Mouse (Mus musculus) CD4-positive, CD25-positive, alpha-beta regulatory T cell, adult 4 months (primary cell): Measurements from ENCODE around the gene Ikbke. TPM values are rescaled to one million over a fixed set of nuclear protein-coding genes. Genes with fewer than 3 reads are reported as not detected.
A peak's percentile ranks its signal among the peaks of the same experiment; 100 is the strongest.

ENCODE experiments used
- ATAC-seq: one replicate; pipeline ENCODE4 v1.8.0; 2017
- polyA plus RNA-seq, 2 experiments: library from polyadenylated mRNA; unstranded; fragments of 100-300 nt; shearing (Covaris generic); gene quantifications; one replicate each; pipeline ENCODE4 v1.2.1; 2017

Gene Ikbke
- polyA plus RNA-seq, 2 experiments from 2014 or later: 108 to 204 TPM

DNA sequence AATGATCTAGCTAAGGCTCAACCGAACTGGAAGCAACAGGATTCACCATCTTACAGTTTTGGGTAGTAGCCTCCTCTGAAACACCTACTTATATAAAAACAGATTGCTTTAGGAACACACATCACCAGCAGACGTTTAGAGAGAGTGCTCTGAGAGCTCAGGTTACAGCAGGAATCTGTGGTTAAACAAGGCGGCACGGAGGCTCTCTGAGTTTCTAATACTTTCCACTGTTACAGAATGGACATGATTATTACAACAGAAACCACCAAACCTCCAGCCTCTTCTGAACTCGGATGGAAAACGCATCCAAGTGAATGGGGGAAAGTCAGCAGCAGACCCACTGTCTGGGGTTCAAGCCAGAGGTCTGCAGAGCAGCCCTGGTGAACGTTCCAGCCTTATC, 43.3 kb downstream of the Ikbke start:
- no peak for ATAC-seq

DNA sequence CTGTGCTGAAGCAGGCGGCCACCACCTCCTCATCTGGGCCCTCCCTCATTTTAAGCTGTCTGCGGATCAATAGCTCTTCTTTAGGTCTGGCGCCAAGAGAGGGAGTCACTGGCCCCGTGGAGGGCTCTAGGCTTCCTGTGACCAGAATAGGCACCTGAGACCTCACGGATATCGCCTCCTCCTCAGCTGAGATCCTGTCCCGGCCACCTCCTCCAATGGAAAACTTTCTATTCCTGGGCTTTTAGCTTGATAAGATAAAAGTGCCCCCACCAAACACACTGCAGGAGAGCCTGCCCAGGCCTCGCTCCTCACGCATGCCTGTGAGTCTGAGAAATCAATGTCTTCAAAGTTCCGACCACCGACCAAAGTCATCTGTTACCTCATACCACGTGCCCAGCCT, 45.9 kb downstream of the Ikbke start:
- ATAC-seq: no peak

GRCm38 (mm10) chr1:131228659-131229058, 50.7 kb downstream of the Ikbke start:
- ATAC-seq: no peak

DNA sequence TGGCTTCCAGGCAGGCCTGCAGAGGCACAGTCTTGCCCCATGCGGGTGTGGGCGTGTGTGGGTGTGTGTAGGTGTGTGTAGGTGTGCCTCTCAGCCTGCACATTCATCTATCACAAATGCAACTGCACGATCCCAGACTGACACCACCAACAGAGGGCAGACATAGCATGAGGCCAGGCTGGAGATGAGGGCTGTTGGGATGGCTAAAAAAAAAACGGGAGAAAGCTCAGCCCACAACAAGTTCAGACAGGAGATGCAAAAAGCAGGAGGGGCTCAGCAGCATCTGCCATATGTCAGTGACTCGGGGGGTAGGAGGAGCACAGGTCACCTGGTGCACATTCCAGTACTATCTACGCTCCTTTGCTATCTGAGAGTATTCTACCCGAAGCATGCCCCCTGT, 51.2 kb downstream of the Ikbke start:
- no peak for ATAC-seq

DNA sequence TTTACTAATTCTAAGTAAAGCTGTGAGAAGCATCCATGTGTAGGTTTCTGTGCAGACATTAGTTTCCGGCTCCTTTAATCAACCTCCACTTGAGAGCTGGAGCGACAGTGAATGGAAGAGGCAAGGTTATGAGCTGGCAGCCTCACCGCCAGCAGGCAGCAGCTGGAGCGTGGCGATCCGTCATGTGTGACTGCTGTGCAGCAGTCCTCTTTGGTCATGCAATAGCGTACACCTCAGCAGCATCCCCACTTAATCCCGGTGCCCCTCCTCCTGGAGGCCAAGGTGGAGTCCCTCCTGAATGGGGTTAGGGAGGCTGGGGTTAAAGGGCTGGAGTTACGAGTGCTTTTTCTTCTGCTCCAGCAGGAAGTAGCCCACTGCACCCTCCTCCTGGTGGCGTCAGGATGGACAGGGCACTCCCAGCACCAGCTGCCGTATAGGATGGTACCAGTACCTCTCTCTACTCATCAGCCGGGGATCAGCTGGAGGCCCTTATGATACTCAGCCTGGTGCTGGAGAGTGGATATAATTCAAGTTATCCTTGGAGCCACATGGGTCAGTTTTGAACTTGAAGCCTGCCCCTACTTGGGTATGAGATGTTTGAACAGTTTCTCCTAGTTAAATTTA, 54.4 kb downstream of the Ikbke start:
- no peak for ATAC-seq

GRCm38 (mm10) chr1:131223345-131223744, 56.1 kb downstream of the Ikbke start:
- ATAC-seq: no peak

DNA sequence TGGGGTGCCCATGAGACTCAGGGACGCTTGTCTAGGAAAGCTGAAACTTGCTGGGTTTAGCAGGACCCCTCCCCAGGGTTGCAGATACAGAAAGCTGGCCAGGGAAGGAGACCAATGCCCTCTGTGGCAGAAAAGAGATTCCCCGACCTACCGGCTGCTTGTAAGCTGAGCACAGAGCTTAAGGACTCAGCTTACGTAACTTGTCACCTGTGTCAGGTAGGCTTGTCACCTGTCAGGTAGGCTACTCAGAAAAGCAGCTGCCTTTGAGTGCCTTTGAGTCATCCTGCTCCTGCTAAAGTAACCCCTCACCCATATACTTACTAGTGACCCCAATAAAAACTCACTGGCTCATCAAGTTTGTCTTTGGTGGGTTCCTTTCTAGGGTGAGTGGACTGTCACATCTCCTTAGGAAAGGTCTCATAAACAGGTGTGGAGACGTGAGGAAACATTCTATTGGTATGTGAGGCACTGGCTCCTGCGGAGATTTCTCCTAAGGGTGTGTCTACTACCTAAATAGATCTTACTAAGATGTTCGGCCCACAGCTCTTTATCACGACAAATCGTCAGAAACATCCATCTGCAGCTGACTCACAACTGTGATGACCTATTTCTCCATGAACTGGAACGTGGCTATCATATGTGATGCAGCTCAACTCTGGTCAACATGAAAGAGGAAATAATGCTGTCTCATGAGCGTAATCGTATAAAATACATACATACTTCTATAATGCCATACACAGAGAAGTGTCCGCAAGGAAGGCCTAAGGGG, 57.4 kb downstream of the Ikbke start:
- no peak for ATAC-seq

DNA sequence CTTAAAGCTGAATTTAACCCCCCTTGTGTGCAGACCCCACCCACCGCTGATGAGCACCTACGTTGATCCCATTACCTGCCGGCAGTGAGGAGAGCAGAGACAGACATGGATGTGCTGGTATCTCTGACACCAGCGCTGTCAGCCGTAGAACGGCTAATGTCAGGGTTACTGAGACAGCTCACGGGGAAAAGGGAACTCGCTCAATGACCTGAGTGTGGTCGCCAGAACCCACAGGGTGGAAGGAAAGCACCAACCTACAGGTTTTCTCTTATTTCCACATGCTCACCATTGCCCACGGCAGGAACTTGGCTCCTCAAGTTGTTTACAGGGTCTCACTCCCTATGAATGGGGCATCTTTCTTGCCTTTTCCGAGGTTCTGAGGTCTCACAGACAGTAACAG, 60.5 kb downstream of the Ikbke start:
- ATAC-seq: no peak

DNA sequence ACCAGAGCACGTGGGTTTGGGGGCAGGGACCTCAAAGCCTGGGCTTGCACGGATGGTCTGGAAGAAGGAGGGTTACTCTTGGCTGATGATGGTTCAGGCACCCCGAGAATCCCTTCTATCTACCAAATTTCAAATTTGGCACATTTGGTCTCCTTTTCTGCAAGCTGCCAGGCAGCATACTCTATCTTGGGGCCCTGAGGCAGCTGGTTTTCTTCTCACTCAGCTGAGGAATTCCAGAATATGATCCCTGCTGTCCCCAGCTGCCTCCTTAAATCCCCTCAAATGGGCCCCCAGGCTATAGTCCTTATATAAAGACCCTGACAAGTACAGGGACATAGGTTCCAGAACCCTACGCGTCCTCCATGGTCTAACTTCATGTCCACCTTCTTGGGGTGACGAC, 66.0 kb downstream of the Ikbke start:
- ATAC-seq: no peak

DNA sequence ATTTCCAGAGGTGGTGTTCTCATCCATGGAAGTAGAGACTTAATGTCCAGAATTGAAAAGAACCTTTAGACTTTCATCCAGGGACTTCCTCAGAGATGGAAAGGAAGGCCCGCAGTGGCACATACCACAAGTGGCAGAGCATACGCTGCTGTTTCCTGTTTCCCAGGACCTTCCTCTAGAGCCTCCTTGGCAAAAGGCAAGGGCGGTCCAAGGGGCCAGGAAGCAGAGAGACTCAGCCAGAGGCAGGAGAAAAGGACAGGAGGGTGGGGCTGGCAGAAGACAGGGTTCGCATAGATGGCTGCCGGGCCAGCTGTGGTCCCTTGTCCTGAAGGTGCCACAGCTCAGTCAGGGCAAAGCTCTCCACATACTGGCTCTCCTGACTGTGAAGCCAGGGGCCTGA, 66.5 kb downstream of the Ikbke start:
- no peak for ATAC-seq

- no peak for ATAC-seq
These were observed 67.8 kb downstream of the Ikbke start for GRCm38 (mm10) chr1:131211655-131212054.

GRCm38 (mm10) chr1:131209971-131210426, 69.4 kb downstream of the Ikbke start:
- no peak for ATAC-seq

DNA sequence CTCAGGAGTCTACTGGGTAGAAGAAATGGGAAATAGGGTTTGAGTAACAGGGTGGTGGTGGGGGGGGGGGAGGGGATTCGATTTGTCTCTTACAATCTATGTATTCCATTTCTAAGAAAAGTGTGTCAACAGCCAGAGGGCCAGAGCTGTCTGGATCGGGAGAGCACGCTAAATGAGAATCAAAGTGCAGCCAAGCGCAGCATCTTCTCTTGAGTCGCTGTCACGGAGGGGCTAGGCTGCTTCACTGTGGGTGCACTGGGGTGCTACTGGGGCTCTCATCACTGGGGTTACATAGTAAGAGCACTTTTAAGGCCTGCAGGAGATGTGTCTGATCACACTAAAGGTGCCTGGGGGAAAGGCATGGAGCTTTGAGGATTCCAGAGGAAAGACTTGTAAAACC, 70.6 kb downstream of the Ikbke start:
- ATAC-seq: no peak

DNA sequence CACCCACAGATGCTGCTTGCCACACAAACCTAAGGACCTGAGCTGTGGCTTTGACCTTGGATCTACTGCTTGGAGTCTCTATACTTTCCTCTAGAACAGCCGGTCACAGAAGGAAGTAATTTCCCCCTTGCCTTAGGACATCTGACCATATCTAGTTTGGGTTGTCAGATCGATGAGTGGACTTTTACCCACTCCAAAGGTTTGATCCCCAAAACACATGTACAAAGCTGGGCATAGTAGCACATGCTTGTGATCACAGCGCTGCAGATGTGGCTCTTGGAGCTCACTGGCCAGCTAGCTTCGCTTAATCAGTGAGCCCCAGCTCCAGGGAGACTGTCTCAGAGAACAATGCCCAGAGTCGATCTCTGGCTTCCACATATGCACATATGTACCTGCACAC, 71.3 kb downstream of the Ikbke start:
- no peak for ATAC-seq

GRCm38 (mm10) chr1:131207531-131207930, 71.9 kb downstream of the Ikbke start:
- ATAC-seq: no peak

DNA sequence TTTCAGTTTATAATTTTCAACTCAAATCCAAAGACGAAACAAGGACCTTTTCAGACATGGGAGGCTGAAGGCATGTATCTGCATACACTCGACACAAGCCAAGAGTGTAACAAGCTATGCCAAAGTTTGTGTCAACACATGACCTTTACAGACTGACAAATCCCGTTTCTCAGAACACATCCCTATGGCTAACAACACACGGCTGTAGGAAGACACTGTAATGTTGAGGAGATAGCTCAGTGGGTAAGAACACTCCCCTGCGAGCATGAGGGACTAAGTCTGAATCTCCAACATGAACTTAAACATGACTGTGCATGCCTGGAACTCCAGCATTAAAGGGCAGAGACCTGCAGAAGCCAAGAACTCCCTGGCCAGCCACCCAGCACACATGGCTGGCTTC, 73.1 kb downstream of the Ikbke start:
- ATAC-seq: no peak

DNA sequence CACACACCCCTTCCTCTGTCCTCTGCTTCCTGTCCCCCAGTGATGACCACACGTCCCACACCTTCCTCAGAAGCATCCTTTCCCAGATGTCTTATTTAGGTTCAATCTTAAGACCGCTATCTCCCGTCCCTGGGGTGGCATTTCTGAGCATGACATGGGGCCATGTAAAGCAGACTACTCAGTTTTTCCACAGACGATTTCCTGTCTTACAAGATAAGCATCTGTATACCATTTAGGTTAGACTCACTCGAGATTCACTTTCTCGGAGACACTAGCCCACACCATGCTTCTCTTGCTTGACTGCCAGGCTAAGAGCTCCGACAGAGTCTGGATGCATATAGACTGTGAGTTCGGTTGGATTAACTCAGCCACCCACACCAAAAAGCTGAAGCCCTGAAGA, 74.9 kb downstream of the Ikbke start:
- ATAC-seq: peak; percentile 76

Other genes with a start within 250 kb of the Ikbke start
- gene Mapkapk2, start 181.8 kb downstream of the Ikbke start, polyA plus RNA-seq: 10 to 100 TPM in 1 of 2 experiments, 1 to 10 TPM in 1; 5.6 to 10.9 TPM
- gene Dyrk3, start 141.3 kb downstream of the Ikbke start, polyA plus RNA-seq: under 1 TPM in 1 of 2 experiments, not detected in 1; 0.19 TPM
- 10 to 100 TPM; 52.0 to 75.1 TPM for gene Eif2d, start 126.4 kb downstream of the Ikbke start, polyA plus RNA-seq
- 100 to 1,000 TPM; 330 to 423 TPM for gene Rassf5, start 34.3 kb downstream of the Ikbke start, polyA plus RNA-seq
- gene Srgap2, start 247.7 kb upstream of the Ikbke start, polyA plus RNA-seq: 10 to 100 TPM; 25.0 to 31.5 TPM
- under 1 TPM; 0.24 to 0.73 TPM for gene Fam72a, start 248.3 kb upstream of the Ikbke start, polyA plus RNA-seq